Mouse (Mus musculus) heart, postnatal 10 days (tissue): ENCODE measurements around the gene Pramel1. TPM values are rescaled to one million over a fixed set of nuclear protein-coding genes. Genes with fewer than 3 reads are reported as not detected.
"Not testable (repeated sequence)": the region's sequence is repeated elsewhere in the genome, so short reads cannot be mapped to it uniquely, and the experiment has no call there.

Source experiments
- DNase-seq, 2 experiments: peaks; one replicate each; pipeline ENCODE4 v3.0.0; 2021
- intact Hi-C: fragments of 180-260 bp; cut with DNase I; formaldehyde crosslinking; loops from one replicate; pipeline ENCODE4 v1.15.1; 2025
- total RNA-seq, 2 experiments: library from RNA; stranded (reverse); gene quantifications; 2 replicates each; pipeline ENCODE4 v1.2.3; 2021

The Pramel1 gene
- total RNA-seq = not detected

DNA sequence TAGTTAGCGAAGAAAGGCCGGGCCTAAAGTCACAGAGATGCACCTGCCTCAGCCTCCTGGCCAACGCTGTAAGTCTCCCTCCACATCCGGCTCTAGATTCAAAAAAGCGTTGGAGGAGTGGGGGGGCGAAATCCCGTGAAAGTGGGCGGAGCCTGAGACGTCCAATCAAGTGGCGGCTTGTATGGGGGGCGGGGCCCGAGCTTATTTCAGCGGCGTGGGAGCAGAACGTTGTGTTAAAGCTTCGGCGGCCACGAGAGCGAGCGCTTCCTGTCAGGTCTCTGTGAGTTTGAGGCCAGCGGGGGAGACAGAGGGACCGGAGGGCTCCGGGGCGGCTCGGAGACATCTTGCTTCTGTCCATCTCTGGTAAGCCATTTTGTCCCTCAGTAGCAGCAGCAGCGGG, at the start of gene Pramel1:
Gene Pramel1, plus strand, starts transcription at position 248 of the 400 bp plus-strand sequence.
- no peak for DNase-seq
- intact Hi-C loops = no loop called here

DNA sequence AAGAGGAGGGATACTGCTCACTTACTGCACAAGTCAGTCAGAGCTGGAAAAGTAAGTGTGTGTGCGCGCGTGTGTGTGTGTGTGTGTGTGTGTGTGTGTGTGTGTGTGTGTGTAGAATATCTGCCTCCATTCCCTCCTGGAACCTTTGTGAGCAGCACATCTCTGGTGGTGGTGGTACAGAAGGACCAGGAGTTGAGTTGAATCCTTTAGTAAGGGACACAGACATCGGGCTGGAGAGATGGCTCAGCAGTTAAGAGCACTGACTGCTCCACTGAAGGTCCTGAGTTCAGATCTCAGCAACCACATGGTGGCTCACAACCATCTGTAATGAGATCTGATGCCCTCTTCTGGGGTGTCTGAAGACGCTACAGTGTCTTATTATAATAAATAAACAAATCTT, 48.7 kb upstream of the Pramel1 start:
- intact Hi-C loops, DNase-seq: not testable (repeated sequence)

- no peak for DNase-seq
- intact Hi-C loops = no loop called here
Measured at GRCm38 (mm10) chr4:143348678-143349077, 45.5 kb upstream of the Pramel1 start.

GRCm38 (mm10) chr4:143349484-143349906, 44.7 kb upstream of the Pramel1 start, which contains the start of gene Lrrc38:
TSS of gene Lrrc38 (plus strand) at chr4:143349757.
- intact Hi-C loops = no loop called here
- DNase-seq = peak; percentile 8 to 19

GRCm38 (mm10) chr4:143350047-143351015, 43.9 kb upstream of the Pramel1 start:
- intact Hi-C loops = no loop called here
- peak; percentile 4 to 8 for DNase-seq

GRCm38 (mm10) chr4:143352301-143352700, 41.9 kb upstream of the Pramel1 start:
- intact Hi-C loops = no loop called here
- no peak for DNase-seq

DNA sequence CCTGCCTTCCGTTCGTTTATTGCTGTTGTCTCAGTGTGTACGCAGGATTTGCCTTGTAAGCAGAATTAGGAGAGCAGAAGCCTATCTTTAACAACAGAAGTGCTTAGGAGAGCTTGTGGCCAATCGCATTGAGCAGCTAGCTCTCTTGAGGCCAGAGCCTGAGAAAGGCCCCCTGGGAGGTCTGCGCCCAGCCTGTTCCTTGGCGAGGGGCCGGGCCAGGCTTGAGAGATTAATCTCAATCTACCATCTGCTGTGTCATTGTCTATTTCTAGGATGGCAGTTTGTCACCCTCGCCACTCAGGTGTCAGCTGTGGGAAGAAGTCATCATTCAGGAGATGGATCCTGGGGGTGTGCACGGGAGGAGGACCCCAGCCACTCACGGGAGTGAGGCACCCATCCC, 32.7 kb upstream of the Pramel1 start:
- intact Hi-C loops = no loop called here
- no peak for DNase-seq

- no peak for DNase-seq
- intact Hi-C loops = no loop called here
Measured at GRCm38 (mm10) chr4:143366415-143367041, 27.7 kb upstream of the Pramel1 start.

- no peak for DNase-seq
- intact Hi-C loops = no loop called here
Measured at GRCm38 (mm10) chr4:143379480-143379879, 14.7 kb upstream of the Pramel1 start.

DNA sequence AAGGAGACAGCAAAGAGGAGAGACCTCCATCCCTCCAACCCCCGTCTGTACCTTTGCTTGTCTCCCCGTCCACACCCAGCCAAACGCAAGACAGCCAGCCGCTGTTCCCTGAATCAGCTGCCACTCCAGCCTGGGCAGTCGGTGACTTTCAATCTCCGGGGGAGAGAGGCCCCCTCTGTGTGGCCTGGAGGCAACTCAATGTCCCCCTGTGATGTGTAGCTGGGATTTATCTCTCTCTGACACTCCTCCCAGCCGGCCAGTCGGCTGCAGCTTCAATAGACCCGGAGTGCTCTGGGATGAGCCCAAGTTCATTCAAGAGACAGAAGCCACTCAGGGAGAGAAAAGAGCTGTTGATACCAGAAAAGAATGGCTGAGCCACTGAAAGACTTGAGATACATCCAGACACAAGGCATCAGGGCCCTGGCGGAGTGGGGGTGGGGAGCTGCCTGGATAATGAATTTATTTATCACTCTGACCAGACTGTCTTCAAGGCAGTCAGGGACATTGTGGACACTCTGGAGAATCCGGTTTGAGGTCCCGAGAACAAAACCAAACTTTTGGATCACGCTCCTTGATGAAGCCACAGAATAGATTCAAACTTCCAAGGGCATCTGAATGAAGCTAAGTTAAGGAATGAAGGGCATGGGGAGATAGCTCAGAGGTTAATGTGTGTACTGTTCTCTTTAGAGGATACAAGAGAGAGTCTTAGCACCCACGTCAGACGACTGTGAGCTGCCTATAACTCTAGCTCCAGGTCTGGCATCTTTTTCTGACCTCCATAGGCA, 14.1 kb upstream of the Pramel1 start:
- intact Hi-C loops = loop anchor here (1.0 to 5.0 kb wide), 3 partner anchors 55 to 353 kb away; no protein-coding TSS in a partner anchor
- peak in 1 of 2 experiments; percentile 4 for DNase-seq

- intact Hi-C loops = loop anchor here (1.0 to 5.0 kb wide), 3 partner anchors 55 to 353 kb away; no protein-coding TSS in a partner anchor
- peak; percentile 8 to 52 for DNase-seq
Measured at GRCm38 (mm10) chr4:143380716-143381004, 13.6 kb upstream of the Pramel1 start.

DNA sequence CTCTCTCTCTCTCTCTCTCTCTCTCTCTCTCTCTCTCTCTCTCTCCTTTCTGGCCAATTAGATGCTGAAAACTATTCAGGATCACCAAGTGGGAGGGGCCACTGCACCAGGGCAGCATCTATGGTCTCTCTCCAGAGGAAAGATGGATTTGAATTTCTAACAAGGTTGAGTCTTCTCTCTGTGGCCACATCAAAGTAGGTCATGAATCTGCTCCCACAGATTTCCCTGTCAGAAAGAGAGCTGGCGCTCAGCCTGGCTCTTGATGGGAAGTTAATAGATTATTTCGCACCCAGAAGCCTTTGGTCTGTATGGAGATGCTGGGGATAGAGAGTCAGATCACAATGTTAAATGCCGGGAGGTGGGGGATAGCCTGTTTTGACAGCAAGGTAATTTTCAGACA, 12.1 kb upstream of the Pramel1 start:
- DNase-seq = no peak
- intact Hi-C loops = loop anchor here (5.0 kb wide), 2 partner anchors 125 to 355 kb away; no protein-coding TSS in a partner anchor

DNA sequence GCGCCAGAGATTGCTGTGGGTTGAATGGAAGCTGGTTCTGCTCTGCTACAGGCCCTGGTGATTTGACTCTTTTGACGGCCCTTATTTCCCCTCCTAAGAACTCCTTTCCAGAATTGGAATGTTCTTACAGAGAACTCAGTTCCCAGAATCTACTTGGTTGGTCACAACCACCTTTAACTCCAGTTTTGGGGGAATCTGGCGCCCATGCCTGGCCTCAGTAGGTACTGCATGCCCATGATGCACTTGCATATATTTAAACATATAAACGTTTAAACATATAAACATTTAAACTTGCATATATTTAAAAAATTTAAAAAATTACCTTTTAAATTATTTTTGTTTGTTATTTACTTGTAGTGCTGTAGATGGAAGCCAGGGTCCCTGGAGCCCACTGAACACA, 10.6 kb upstream of the Pramel1 start:
- DNase-seq = no peak
- intact Hi-C loops = loop anchor here (5.0 kb wide), 2 partner anchors 126 to 356 kb away; no protein-coding TSS in a partner anchor

- intact Hi-C loops = no loop called here
- DNase-seq = peak; percentile 54 to 61
Measured at GRCm38 (mm10) chr4:143388955-143389702, 5.1 kb upstream of the Pramel1 start.

GRCm38 (mm10) chr4:143411566-143412218, 17.5 kb downstream of the Pramel1 start:
- peak in 1 of 2 experiments; percentile 22 for DNase-seq
- intact Hi-C loops = no loop called here

DNA sequence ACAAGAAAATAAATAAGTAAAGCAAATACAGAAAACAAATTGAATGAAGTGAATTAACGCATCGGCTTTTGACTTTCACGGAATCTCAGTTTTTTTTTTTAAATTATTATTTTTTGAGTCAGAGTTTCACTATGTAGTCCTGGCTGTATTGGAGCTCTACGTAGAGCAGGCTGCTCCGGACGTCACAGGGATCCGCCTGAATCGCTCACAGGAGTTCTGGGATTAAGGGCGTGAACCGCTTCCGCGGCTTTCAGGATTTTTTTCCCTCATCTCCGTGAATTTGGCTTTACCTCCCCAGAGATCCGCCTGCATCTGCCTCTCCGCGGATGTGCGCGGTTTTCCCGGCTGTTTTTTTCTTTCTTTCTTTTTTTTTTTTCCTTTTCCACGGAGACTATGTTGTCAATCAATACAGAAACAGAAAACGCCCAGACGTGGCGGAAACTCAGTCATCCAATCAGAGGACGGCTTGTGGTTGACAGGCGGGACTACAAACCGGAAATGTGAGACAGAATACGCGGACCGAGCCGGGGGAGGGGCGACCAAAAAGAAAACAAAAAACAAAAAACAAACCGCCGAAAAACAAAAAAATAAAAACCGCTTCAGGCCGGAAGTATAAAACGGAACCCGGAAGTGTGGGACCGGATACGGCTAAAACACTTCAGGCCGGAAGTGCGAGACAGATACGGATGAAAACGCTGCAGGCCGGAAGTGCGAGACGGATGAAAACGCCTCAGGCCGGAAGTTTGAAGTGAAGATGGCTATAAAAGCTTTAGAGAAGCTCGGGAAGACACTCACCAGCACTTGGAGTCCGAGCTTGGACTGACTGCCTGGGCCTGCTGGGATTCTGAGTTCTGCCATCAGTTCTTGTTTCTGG, 18.2 kb downstream of the Pramel1 start, which contains the start of gene Pramef8:
Gene Pramef8, plus strand, starts transcription at position 208 of the 874 bp plus-strand sequence.
- intact Hi-C loops = no loop called here
- peak; percentile 96 for DNase-seq

GRCm38 (mm10) chr4:143413621-143414020, 19.4 kb downstream of the Pramel1 start:
- no peak for DNase-seq
- intact Hi-C loops = no loop called here

- DNase-seq = no peak
- intact Hi-C loops = no loop called here
Measured at GRCm38 (mm10) chr4:143414121-143414520, 19.9 kb downstream of the Pramel1 start.
